Mouse (Mus musculus) embryonic facial prominence, embryonic 14.5 days (tissue): ENCODE results near the gene Aifm2. TPM values are rescaled to one million over a fixed set of nuclear protein-coding genes. Genes with fewer than 3 reads are reported as not detected.

ENCODE experiments used
- ATAC-seq: fragments of 200-750 bp; cut with Nextera tagmentation; 2 replicates; pipeline ENCODE4 v1.8.0; 2017; ENCODE audit warnings: low read depth, moderate number of reproducible peaks, moderate TSS enrichment
- DNase-seq: peaks from one replicate; pipeline ENCODE4 v3.0.0-alpha.2; 2015; ENCODE audit warnings: low spot score
- H3K27ac ChIP-seq: fragments of 300-500 bp; sonication (generic); replicated peaks from 2 replicates; pipeline ENCODE4 v1.5.1; 2014; ENCODE audit warnings: low read depth, mild to moderate bottlenecking, low read length, moderate library complexity
- H3K27me3 ChIP-seq: fragments of 300-500 bp; sonication (generic); replicated peaks from 2 replicates; pipeline ENCODE4 v1.6.1; 2014; ENCODE audit warnings: low read length; ENCODE audit not compliant: control insufficient read depth, insufficient read depth
- H3K36me3 ChIP-seq: fragments of 300-500 bp; sonication (generic); 2 replicates; pipeline ENCODE4 v1.6.1; 2014; ENCODE audit warnings: low read length, mixed read lengths; ENCODE audit not compliant: control insufficient read depth, insufficient read depth
- H3K4me1 ChIP-seq: fragments of 300-500 bp; sonication (generic); 2 replicates; pipeline ENCODE4 v1.6.1; 2014; ENCODE audit warnings: antibody characterized with exemption, low read length; ENCODE audit not compliant: control insufficient read depth, insufficient read depth
- H3K4me2 ChIP-seq: fragments of 300-500 bp; sonication (generic); 2 replicates; pipeline ENCODE4 v1.6.1; 2014; ENCODE audit warnings: low read depth, mild to moderate bottlenecking, low read length, moderate library complexity, mixed read lengths
- H3K4me3 ChIP-seq: fragments of 300-500 bp; sonication (generic); 2 replicates; pipeline ENCODE4 v1.5.1; 2014; ENCODE audit warnings: low read depth, mild to moderate bottlenecking, low read length
- H3K9ac ChIP-seq: fragments of 300-500 bp; sonication (generic); 2 replicates; pipeline ENCODE4 v1.6.1; 2014; ENCODE audit warnings: low read depth, mild to moderate bottlenecking, low read length, moderate library complexity, mixed read lengths
- H3K9me3 ChIP-seq: fragments of 300-500 bp; sonication (generic); 2 replicates; pipeline ENCODE4 v1.6.1; 2016; ENCODE audit warnings: low read length; ENCODE audit not compliant: control insufficient read depth
- WGBS: fragments of 180-500 bp; shearing (Covaris S2); extraction: QIAGEN DNeasy Blood & Tissue Kit; methylation state at CpG from one replicate; pipeline ENCODE4 v1.1.7; 2014; 5-methylcytosine and 5-hydroxymethylcytosine counted together
- polyA plus RNA-seq: library from polyadenylated mRNA; unstranded; fragments of >200 nt; fragmentation: Nextera tagmentation; extraction: Ambion mirVana; gene quantifications from 2 replicates; pipeline ENCODE4 v1.2.1, GENCODE M21; 2014

Gene Aifm2
- polyA plus RNA-seq, 1 experiment from 2014 or later = 13.8 TPM

DNA sequence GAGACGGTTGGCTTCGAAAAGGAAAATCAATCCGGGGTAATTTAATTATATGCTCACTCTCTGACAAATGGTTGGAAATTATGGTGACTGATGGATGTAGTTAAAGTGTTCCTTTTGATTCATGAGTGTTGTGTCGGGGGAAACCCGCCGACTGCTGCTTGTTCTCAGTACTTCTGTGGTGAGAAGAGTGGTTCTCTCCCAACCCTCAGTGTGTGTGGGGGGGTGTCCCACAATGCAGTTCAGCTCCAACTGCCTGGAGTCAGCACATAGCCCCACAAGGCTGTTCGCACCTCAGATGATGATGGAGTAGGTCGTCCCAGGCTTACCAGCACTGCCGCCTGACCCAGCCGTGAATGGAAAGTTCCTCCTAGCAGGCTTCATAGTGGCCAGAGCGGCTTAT lies 14.1 kb downstream of the Aifm2 start:
- H3K4me1 ChIP-seq = no peaks in the 10 kb centered on the region
- H3K9ac ChIP-seq = no peak overlapping the region
- no peaks in the 10 kb centered on the region for H3K36me3 ChIP-seq
- H3K9me3 ChIP-seq = no peaks in the 10 kb centered on the region
- H3K4me2 ChIP-seq = no peak overlapping the region
- no peak overlapping the region for H3K4me3 ChIP-seq
- ATAC-seq (no peak), DNase-seq (no peak)
- no peak overlapping the region for H3K27ac ChIP-seq
- H3K27me3 ChIP-seq = no peaks in the 10 kb centered on the region
- 66% methylated on average over 11 of the region's 11 CpGs for WGBS

DNA sequence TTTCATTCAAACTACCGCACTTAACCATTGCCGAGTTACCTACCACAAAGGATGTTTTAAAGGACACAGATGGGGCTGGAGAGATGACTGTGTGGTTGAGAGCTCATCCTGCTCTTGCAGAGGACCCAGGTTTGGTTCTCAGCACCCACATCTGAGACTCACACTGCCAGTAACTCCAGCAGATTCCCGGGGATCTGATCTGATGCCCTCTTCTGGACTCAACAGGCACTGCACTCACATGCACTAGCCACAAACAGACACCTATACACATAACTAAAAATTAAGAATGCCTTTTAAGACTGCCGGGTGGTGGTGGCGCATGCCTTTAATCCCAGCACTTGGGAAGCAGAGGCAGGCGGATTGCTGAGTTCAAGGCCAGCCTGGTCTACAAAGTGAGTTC lies 15.1 kb downstream of the Aifm2 start:
- H3K4me3 ChIP-seq = no peak overlapping the region
- DNase-seq (no peak), ATAC-seq (no peak)
- no peak overlapping the region for H3K27ac ChIP-seq
- no peak overlapping the region for H3K4me2 ChIP-seq
- H3K9ac ChIP-seq = no peak overlapping the region
- no peaks in the 10 kb centered on the region for H3K36me3 ChIP-seq
- WGBS = 93% methylated on average over 6 of the region's 6 CpGs
- H3K4me1 ChIP-seq = no peaks in the 10 kb centered on the region
- H3K27me3 ChIP-seq = no peaks in the 10 kb centered on the region
- H3K9me3 ChIP-seq = no peaks in the 10 kb centered on the region

DNA sequence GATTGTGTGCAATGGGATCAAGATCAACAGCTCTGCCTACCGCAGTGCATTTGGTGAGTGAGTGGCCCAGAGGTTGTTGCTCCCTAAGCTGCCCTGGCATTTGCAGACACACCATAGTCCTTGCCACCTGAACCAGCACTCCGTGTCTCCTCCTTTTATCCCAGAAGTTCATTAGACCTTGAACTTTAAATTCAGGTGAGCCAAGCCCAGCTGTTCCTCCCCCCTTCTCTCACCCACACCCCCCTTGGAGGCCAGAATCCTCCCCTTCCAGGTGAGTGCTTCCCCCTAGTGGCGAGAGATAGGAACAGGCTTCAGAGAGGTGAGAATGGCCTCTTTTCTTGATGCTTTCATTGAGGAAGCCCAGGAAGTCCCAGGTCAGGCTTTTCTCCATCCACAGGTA lies 19.3 kb downstream of the Aifm2 start:
- H3K4me2 ChIP-seq = no peak overlapping the region
- H3K4me3 ChIP-seq = no peak overlapping the region
- H3K27ac ChIP-seq = no peak overlapping the region
- peaks cover 30% of the 10 kb centered on the region for H3K36me3 ChIP-seq
- H3K9me3 ChIP-seq = no peaks in the 10 kb centered on the region
- no peak for ATAC-seq
- H3K4me1 ChIP-seq = no peaks in the 10 kb centered on the region
- no peak for DNase-seq
- H3K9ac ChIP-seq = no peak overlapping the region
- 45% methylated on average over 3 of the region's 3 CpGs for WGBS
- H3K27me3 ChIP-seq = no peaks in the 10 kb centered on the region

DNA sequence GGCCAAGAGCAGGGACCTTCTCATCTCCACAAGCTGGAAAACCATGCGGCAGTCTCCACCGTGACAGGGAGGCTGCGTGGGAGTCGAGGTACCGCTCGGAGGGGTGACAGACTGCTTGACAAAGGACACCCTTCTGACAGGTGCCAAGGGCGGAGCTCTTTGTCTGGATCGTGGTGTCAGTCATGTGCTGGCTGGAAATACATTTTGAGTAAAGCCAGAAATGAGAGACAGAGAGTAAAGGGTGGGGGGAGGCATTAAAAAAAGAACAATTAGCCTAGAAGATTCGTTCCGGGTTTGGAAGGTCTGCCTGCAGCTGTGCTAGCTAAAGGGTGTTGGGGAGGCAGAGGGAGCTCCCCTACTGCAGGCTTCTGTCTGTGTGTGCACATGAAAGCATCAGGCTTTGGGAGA lies 21.6 kb downstream of the Aifm2 start:
- no peaks in the 10 kb centered on the region for H3K4me1 ChIP-seq
- ATAC-seq (no peak; the same call in 1 of the 2 replicates), DNase-seq (peak; percentile 30)
- 69% methylated on average over 10 of the region's 10 CpGs for WGBS
- H3K27ac ChIP-seq = no peak overlapping the region; the same call in 1 of the 2 replicates
- no peaks in the 10 kb centered on the region for H3K27me3 ChIP-seq
- H3K9me3 ChIP-seq = no peaks in the 10 kb centered on the region
- H3K9ac ChIP-seq = no peak overlapping the region
- H3K4me3 ChIP-seq = no peak overlapping the region
- H3K36me3 ChIP-seq = peaks cover 53% of the 10 kb centered on the region
- H3K4me2 ChIP-seq = no peak overlapping the region

DNA sequence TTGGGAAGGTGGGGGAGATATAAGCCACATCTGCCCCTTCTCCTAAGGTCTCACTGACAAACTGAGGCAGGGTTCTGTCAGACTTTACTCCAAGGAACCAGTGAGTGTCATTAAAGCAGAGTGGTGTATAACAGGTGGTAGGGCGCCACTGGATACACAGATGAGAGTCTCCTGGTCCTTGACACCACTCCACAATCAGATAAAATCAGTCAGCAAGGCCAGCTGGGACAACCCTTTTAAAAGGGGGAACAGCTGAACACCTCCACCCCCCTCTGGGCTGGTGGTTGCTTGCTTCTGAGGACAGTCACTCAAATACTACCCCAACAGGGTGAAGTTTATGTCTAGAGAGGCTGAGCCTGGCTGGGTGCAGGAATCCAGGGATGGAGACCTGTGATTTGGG lies 22.5 kb downstream of the Aifm2 start:
- Histone ChIP-seq H3K27ac (no peak overlapping the region), H3K9ac (no peak overlapping the region), H3K4me3 (no peak overlapping the region), H3K9me3 (no peaks in the 10 kb centered on the region), H3K27me3 (no peaks in the 10 kb centered on the region), H3K4me2 (no peak overlapping the region), H3K4me1 (no peaks in the 10 kb centered on the region), H3K36me3 (peaks cover 61% of the 10 kb centered on the region)
- no peak for DNase-seq
- WGBS = 78% methylated on average over 1 of the region's 1 CpGs
- 0 out of 2 replicates have a peak, but pooled peaks have one; percentile 17 for ATAC-seq

DNA sequence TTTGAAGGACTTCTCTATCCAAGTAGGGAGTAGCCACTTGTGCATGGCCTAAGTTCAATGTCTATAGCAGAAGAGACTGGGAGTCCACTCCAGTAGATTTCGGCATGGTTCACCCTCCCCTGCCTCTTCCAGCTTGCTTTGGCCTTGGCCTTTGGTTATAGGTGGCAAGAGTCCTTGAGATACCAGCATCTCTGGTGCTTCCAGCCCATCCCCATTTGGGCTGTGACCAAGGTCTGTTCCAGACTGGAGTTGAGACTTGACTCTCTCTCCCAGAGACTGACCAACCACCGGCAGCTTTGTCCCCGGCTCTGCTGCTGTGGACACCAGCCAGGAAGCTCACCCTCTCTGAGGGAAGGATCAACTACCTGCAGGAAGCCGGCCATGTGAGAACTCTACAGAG lies 23.1 kb downstream of the Aifm2 start:
- WGBS = 93% methylated on average over 4 of the region's 4 CpGs
- Histone ChIP-seq H3K4me1 (no peaks in the 10 kb centered on the region), H3K9me3 (no peaks in the 10 kb centered on the region), H3K27me3 (no peaks in the 10 kb centered on the region), H3K36me3 (peaks cover 67% of the 10 kb centered on the region), H3K9ac (no peak overlapping the region), H3K4me2 (no peak overlapping the region), H3K4me3 (no peak overlapping the region), H3K27ac (no peak overlapping the region)
- no peak for DNase-seq
- ATAC-seq = no peak

- no peak for ATAC-seq
- WGBS = 93% methylated on average over 1 of the region's 1 CpGs
- H3K4me2 ChIP-seq = no peak overlapping the region
These were observed 26.2 kb downstream of the Aifm2 start for GRCm38 (mm10) chr10:61741306-61741705.

DNA sequence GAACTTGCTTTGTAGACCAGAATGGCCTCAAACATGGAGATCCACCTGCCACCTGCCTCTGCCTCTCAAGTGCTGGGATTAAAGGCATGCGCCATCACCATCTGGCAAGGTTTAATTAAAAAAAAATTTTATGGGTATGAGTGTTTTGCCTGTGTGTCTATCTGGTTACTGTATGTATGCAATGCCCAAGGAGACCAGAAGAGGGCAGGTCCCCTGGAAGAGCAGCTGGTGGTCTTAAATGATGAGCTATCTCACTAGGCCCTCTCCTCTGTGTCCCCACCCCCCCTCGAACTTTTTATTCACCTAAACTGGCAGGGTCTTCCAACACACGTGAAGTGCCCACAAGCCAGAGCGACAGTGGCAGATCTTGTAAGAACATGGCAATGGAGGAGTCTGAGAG lies 26.8 kb downstream of the Aifm2 start:
- H3K36me3 ChIP-seq = peaks cover 98% of the 10 kb centered on the region
- no peak overlapping the region for H3K9ac ChIP-seq
- 80% methylated on average over 4 of the region's 4 CpGs for WGBS
- H3K4me3 ChIP-seq = no peak overlapping the region
- ATAC-seq (no peak), DNase-seq (no peak)
- H3K27me3 ChIP-seq = no peaks in the 10 kb centered on the region
- H3K27ac ChIP-seq = no peak overlapping the region
- no peaks in the 10 kb centered on the region for H3K9me3 ChIP-seq
- H3K4me2 ChIP-seq = no peak overlapping the region
- H3K4me1 ChIP-seq = no peaks in the 10 kb centered on the region

More at GRCm38 (mm10) chr10:61741306-61741705, 26.2 kb downstream of the Aifm2 start:
- H3K27me3 ChIP-seq = no peaks in the 10 kb centered on the region
- H3K27ac ChIP-seq = no peak overlapping the region
- H3K4me3 ChIP-seq = no peak overlapping the region
- no peak for DNase-seq
- no peak overlapping the region for H3K9ac ChIP-seq
- no peaks in the 10 kb centered on the region for H3K4me1 ChIP-seq
- no peaks in the 10 kb centered on the region for H3K9me3 ChIP-seq
- H3K36me3 ChIP-seq = peaks cover 97% of the 10 kb centered on the region

- Histone ChIP-seq H3K4me2 (no peak overlapping the region), H3K36me3 (peaks cover 98% of the 10 kb centered on the region), H3K27me3 (no peaks in the 10 kb centered on the region), H3K4me1 (no peaks in the 10 kb centered on the region), H3K9me3 (no peaks in the 10 kb centered on the region), H3K4me3 (no peak overlapping the region), H3K9ac (no peak overlapping the region), H3K27ac (no peak overlapping the region)
- ATAC-seq (0 out of 2 replicates have a peak, but pooled peaks have one; percentile 5), DNase-seq (no peak)
- 93% methylated on average over 8 of the region's 8 CpGs for WGBS
These were observed 27.3 kb downstream of the Aifm2 start for GRCm38 (mm10) chr10:61742336-61742735.
